Mouse (Mus musculus) left cerebral cortex, adult 8-10 months (tissue): ENCODE measurements around the gene Sh3bp5. TPM values are rescaled to one million over a fixed set of nuclear protein-coding genes. Genes with fewer than 3 reads are reported as not detected.

Source experiments
- DNase-seq, 2 experiments: peaks; one replicate each; pipeline ENCODE4 v3.0.0; 2022; ENCODE audit warnings: low spot score in 2 of 2
- total RNA-seq, 4 experiments: library from RNA; stranded (reverse); gene quantifications; 2 replicates each; pipeline ENCODE4 v1.2.4; 2022

The Sh3bp5 gene
- total RNA-seq, 4 experiments from 2014 or later: 44.6 to 70.2 (median 56.1) TPM

GRCm38 (mm10) chr14:31345367-31345766 is 90.5 kb downstream of the Sh3bp5 start:
- DNase-seq: no peak

- no peak for DNase-seq
These were observed 92.6 kb downstream of the Sh3bp5 start for GRCm38 (mm10) chr14:31343241-31343640.

GRCm38 (mm10) chr14:31337947-31338346 is 97.9 kb downstream of the Sh3bp5 start:
- DNase-seq: no peak

DNA sequence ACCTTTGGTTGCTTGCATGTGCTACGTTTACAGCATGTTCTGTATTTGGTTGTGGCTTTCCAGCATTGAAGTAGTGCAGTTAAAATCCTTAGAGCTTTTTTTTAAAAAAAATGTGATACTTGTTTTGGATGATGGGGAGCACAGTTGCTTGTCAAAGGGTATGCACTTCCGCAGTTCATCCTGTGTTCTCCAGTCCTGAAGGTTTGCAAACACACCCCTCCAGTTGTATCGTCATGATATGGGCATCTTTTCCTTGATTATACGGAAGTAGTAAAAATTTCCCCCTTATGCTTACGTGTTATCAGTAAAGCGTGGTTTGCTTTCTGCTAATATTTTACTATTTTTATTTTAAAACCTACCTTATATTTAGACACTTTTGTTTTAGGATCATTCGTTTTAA is 98.5 kb downstream of the Sh3bp5 start:
- no peak for DNase-seq

DNA sequence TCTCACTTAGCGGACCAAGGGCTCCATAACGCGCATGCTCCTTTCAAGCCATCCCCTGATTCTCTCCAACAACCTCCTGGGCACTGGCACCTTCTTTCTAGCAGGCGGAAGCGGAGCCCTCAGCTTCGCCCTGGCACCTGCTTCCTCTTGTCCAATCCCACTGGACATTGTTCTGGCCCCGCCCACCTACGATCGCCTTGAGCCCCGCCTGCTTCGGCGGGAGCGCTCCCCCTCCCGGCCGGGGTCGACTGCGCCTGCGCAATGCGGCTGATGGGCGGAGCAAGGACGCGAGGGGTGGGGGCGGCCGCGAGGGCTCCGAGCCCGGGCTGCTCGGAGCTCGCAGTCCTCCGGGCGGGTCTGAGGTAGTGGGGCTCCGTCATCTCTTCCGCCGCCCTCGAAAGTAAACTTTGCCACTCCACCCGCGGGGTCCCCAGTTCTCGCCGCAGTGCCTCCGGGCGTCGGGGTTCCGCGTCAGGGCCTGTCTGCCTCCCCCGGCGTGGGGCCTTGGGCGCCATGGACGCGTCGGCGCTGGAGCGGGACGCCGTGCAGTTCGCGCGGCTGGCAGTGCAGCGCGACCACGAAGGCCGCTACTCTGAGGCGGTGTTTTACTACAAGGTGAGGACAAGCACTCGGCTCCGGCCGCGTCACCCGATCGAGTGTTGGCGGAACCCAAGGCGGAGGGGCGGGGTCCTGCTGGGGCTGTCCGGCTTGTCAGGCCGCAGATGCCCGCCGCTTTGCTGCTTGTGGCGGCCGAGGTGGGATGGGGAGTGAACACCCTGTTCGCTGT is 99.3 kb downstream of the Sh3bp5 start, which contains the start of gene Capn7:
Capn7 (plus strand) TSS at position 270 of the 787 bp plus-strand sequence.
- DNase-seq: peak; percentile 90 to 97

GRCm38 (mm10) chr14:31335765-31336164 is 100.1 kb downstream of the Sh3bp5 start:
- no peak for DNase-seq

- DNase-seq: no peak
These were observed 104.9 kb downstream of the Sh3bp5 start for GRCm38 (mm10) chr14:31330957-31331356.

GRCm38 (mm10) chr14:31329741-31330140 is 106.1 kb downstream of the Sh3bp5 start:
- no peak for DNase-seq

- DNase-seq: no peak
These were observed 108.2 kb downstream of the Sh3bp5 start for GRCm38 (mm10) chr14:31327681-31328080.

DNA sequence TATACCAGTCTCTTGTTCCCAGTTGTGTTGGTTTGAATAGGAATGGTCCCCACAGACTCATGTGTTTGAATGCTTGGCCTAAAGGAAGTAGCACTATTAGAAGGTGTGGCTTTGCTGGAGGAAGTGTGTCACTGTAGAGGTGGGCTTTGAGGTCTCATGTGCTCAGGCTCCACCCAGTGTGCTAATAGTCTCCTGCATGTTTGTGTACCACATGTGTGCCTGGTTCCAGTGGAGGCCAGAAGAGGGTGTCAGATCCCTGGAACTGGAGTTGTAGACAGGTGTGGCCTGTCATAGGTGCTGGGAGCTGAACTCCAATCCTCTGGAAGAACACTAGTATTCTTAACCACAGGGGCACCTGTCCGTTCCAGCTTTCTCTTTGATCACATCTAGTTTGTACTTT is 108.7 kb downstream of the Sh3bp5 start:
- no peak for DNase-seq

- no peak for DNase-seq
These were observed 109.1 kb downstream of the Sh3bp5 start for GRCm38 (mm10) chr14:31326770-31327169.

DNA sequence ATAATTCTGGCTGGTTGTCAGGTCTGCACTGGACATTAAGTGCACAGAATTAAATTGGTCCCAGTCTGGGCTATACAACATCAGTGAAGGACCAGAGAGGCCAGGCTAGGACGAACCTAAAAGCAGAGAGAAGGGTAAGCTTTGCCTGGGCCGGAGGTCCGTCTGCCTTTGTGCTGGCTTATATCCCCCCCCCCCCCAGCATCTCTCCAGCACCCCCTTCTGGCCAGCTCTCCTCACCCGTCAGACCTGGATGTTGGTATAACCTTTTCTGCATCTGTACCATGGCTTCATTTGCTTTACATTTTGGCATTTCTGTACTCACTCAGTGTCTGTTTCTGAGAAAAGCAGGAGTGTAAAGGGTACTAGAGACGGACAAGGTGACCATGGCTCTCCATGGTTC is 110.3 kb downstream of the Sh3bp5 start:
- no peak for DNase-seq

GRCm38 (mm10) chr14:31324851-31325250 is 111.0 kb downstream of the Sh3bp5 start:
- no peak for DNase-seq

- DNase-seq: no peak
These were observed 111.8 kb downstream of the Sh3bp5 start, which contains the start of gene Dnah1 for GRCm38 (mm10) chr14:31323849-31324792. Gene Dnah1 (minus strand): TSS chr14:31323896.

DNA sequence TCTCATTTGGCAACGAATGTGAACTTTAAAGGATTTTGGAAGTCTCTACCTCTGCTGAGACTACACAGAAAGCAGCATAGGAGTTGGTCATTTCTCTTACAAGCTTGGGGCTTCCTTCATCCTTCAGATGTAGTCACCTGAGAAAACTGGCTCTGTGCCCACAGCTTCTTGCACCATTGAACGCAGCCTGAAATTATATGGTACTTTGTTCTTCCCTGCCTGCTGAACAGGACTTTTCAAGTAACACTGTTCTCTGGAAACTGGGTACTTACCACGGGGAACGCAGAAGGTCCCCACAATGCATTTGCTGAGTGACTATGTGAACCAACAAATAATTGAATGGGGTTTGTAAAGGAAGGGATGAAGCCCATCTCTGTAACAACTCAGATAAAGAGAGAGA is 112.7 kb downstream of the Sh3bp5 start:
- no peak for DNase-seq

GRCm38 (mm10) chr14:31322191-31322590 is 113.7 kb downstream of the Sh3bp5 start:
- DNase-seq: no peak

- no peak for DNase-seq
These were observed 114.7 kb downstream of the Sh3bp5 start for GRCm38 (mm10) chr14:31321181-31321580.

GRCm38 (mm10) chr14:31319546-31319945 is 116.3 kb downstream of the Sh3bp5 start:
- no peak for DNase-seq

GRCm38 (mm10) chr14:31317754-31318153 is 118.1 kb downstream of the Sh3bp5 start:
- no peak for DNase-seq

- DNase-seq: no peak
These were observed 119.3 kb downstream of the Sh3bp5 start for GRCm38 (mm10) chr14:31316613-31317012.

- DNase-seq: no peak
These were observed 122.7 kb downstream of the Sh3bp5 start for GRCm38 (mm10) chr14:31313192-31313591.
